Mouse (Mus musculus) left cerebral cortex, postnatal 10 days (tissue): ENCODE measurements around the gene Tbxas1. TPM values are rescaled to one million over a fixed set of nuclear protein-coding genes. Genes with fewer than 3 reads are reported as not detected.

Source experiments
- DNase-seq, 2 experiments: peaks; one replicate each; pipeline ENCODE4 v3.0.0; 2021 to 2022; ENCODE audit warnings: low spot score in 2 of 2, mixed read lengths in 1 of 2; ENCODE audit errors: extremely low spot score in 1 of 2
- intact Hi-C: fragments of 180-260 bp; cut with DNase I; formaldehyde crosslinking; loops from one replicate; pipeline ENCODE4 v1.15.1; 2025
- total RNA-seq, 2 experiments: library from RNA; stranded (reverse); gene quantifications; 2 replicates each; pipeline ENCODE4 v1.2.3; 2021

The Tbxas1 gene
- total RNA-seq, 2 experiments from 2014 or later: 2.1 to 2.9 TPM

DNA sequence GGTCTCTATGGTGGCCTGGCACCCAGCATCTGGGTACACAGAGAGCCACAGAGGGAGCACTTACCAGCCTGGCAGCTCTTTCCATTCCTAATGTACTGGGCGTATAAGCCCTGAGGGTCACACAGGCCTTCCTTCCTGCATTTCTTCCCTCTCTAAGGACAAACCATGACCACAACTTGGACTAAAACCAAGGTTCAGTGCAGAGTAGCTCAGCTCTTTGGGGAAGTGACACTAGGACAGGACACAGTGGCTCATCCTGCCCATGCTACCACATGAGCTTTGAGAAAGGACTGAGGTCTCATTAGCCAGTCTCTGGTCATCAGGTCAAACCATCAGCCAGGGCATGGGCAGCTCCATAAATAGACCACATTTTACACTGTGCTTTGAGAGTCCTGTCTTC lies 65.8 kb downstream of the Tbxas1 start:
- intact Hi-C loops: no loop called here
- DNase-seq: peak in 1 of 2 experiments; percentile 38

DNA sequence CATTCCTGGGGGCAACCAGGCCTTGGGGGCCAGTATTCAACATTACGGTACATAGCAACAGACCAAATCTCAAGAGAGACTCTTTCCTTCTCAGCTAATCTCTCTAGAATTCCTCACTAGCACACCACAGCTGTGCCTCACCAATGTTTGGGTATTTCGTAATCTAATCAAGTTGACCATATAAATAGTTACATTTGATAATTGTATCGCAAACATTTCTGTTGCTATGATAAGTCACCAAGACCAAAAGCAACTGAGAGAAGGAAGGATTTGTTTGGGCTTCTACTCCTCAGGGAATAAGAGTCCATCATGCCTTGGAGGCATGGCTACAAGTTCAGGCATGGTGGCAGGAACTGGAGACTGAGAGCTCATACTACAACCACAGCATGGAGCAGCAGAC lies 67.6 kb downstream of the Tbxas1 start:
- DNase-seq: no peak
- intact Hi-C loops: no loop called here

DNA sequence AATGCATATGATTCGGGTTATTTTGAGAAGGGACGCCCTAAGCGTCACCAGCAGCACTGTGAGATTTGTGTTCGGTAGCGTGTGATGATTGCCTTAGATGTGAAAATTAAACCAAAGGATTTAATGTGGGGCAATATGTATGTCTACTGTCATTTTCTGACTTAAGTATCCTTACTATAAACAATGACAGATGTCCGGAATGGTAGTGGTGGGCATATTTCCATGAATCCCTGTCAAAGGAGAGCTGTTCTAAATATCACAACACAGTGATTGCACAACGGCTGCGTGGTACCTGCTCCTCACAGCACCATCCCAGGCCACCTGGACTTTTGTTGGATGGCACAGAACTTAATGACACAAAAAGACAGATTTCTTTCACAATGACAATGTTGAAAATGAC lies 69.2 kb downstream of the Tbxas1 start:
- intact Hi-C loops: no loop called here
- DNase-seq: no peak

DNA sequence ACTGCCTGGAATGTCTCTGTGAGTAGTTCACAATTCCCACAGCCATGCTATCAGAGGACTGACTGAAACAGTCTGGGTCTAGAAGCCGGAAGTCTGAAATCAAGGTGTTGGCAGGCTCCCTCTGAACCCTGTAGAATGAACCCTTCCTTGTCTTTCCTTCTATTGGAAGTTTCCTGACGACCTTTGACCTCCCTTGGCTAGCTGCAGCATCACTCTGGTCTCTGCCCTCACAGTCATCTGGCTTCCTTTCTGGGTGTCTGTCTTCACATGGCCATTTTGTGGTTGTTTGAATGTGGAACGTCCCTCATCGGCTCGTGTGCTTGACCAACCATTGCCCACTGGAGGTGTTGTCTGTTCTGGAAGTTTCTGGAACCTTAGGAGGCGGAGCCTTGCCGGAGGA lies 69.6 kb downstream of the Tbxas1 start:
- intact Hi-C loops: no loop called here
- DNase-seq: no peak

DNA sequence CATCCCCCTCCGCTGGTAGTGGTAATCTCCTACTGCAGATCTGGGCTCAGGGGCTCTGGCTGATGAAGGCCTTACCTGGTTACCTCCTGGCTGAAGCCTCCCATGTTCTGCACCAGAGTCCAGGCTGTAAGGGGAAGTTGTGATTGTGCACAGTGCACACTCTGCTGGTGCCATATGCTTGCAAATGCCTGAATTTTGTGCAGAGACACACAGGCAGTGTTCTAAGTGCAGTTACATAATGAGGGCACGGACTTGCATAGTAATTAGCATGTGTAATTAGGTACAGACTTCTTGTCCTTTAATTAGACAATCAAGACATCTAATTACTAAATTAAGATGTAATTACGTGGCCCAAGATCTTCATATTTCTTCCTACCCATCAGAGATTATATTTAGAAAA lies 70.5 kb downstream of the Tbxas1 start:
- DNase-seq: no peak
- intact Hi-C loops: no loop called here

DNA sequence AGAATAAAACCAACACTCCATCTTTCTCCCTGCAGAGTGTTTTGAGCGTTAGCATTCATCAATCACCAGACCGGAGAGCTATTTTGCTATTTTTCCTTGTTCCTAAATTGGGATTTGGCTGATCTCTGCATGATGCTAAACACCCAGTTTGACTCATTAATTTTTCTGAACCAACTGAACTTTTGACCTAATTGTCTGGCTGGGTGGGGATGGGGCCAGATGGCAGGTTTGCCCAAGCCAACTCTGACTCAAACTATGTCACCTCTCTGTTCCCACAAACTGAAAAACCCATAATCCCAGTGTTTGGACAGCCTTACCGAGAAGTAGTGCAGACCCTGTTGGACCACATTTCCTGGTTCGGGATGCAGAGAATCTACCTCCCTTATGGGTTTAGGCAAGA lies 72.1 kb downstream of the Tbxas1 start:
- intact Hi-C loops: no loop called here
- no peak for DNase-seq

DNA sequence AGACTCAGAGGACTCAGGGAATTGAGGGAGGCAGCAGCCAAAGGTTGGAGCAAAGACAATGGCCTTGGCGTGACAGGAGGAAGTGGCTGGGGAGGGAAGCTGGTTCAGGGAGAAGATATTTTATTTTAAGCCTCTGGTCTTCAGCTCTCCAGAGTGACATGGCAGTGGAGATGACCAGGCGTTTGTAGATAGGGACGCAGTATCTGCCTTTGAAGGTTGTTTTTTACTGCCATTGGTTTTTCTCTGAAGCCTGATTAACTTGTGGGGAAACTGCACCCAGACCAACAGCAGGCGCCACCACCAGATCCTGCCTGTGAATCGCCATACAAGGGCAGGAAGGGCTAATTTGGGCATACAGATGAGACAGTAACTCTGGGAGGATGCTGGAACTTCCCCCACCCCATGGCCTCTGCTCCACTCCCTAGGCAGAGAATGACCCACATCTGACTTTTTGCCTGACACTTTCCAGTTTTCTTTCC lies 74.5 kb downstream of the Tbxas1 start:
- peak in 1 of 2 experiments; percentile 31 for DNase-seq
- intact Hi-C loops: no loop called here

DNA sequence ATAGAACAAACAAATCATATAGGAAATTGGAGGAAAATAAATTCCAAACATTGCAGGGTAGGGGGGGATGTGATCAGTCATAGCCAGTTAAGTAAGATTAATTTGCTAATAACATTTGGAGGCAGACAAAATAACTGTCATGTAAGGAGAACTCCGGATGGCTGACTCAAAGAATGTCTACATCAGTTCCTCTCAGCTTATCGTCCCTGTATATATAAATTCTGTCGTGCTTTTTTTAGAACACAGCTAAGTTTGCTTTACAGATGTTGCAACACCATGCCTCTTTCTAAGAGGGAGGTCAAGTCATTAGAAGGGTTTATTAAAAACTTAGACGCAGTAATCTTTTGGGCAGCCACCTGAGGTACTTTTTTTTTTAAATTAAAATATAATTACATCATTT lies 75.1 kb downstream of the Tbxas1 start:
- no peak for DNase-seq
- intact Hi-C loops: no loop called here

DNA sequence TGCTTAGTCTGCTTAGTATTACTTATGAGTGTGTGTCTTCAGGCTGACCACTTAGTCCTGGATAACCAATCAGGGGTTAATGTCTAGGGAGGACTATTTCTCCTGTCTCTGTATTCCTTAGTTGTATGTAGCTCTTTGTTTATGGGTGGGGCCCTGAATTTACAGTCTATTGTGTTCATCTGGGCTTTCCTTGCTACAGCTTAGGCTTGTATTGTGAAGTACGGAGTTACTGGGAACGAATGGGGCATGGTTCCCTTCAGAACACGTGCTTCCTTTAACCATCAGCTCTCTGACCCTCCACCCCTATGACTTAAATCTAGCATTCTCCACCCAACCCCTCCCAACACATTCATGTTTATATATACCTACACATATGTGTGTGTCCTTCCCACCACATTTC lies 75.6 kb downstream of the Tbxas1 start:
- intact Hi-C loops: no loop called here
- DNase-seq: no peak

DNA sequence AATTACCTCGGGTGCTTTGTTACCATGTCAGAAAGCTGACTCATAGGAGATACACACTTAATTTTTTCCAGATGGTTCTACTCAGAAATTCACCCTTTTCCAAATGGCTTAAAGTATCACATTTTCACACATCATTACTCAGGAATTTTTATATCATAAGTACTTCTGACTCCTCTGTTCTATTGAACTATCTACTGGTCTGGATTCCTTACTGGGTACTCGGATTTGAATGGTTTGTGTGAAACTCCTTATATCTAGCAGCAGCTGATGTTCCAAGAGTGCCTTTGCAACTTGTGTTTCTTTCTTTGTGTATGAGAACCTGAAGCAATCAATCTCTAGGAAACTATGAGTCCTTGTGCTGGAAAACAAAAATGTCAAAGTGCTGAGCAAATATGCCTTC lies 81.4 kb downstream of the Tbxas1 start:
- no peak for DNase-seq
- intact Hi-C loops: no loop called here

DNA sequence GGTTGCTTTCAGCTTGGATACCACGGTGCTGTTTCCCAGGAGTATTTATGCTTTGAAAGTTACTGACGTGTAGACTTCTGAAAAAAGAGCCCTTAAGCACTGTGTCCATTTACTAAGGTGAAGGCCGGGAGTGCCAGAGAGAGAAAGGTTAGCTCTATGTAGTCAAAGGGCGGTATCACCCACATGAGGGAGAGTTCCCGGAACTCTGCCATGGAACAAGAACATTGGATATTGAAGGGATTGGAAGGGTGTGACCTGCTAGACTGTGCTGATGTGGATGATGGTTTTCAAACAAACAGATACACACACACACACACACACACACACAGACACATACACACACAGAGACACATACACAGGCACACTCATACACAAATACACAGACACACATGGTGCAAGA lies 82.0 kb downstream of the Tbxas1 start:
- intact Hi-C loops: no loop called here
- DNase-seq: no peak

DNA sequence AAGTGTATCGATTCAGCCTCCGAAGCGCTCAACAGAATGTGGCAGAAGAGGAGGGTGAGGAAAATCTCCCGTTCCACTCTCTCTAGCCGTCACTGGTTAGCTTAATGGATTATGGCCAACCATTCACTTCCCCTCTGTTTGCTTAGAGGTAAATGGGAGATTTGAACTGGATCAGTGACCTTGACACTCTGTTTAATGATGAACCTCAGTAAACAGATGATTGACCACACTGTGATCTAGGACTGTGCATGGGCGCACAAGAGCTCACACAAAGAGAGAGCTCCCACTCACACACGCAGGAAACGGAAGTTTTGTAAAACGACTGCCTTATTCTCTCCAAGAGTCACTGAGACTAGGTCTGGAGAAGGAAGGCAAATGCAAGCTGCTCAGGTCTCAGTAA lies 84.3 kb downstream of the Tbxas1 start:
- DNase-seq: no peak
- intact Hi-C loops: no loop called here

DNA sequence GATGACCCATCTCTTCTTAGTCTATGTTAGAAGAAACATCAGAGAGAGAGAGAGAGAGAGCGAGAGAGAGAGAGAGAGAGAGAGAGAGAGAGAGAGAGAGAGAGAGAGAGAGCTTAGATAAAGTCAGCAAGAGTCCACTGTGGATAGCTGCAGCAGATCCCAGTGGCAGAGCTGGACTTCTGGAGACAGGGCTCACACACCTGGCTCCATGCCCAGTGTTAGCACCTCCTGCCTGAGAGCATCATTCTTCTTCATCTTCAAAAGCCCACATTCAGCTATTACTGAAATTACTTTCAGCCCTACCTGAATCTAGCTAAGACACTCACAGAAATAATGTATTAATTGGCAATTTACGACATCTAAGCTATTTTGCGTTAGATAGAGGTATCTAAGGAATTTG lies 85.2 kb downstream of the Tbxas1 start:
- DNase-seq: no peak
- intact Hi-C loops: no loop called here

DNA sequence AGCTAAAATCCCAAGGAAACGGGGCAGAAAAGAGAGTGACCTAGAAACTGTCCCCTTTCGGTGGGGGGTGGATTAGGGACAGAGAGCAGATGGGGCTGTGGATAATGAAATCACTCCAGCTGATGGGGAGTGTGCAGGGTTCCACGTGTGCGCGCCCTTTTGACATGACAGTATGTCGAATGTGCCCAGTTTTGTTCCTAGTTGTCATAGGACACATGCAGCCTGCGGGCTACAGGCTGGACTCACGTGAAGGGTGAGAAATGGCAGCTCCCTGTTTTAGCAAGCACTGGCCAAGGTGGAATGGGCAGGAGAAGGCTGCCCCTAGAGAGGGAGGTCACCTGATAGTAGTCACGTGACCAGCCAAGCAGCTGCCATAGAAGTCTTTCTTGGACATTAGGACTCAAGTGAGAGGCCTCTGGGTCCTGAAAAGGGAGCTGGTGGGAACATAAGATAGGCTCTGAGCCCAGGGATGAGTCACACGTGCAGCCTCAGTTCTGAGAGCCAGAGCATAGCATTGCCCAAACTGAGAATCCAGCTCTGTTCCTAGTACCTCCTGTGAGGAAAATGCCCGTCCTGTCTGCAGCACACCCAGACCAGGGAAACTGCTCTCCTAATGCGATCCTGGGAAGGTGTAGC lies 85.7 kb downstream of the Tbxas1 start:
- DNase-seq: no peak
- intact Hi-C loops: no loop called here

DNA sequence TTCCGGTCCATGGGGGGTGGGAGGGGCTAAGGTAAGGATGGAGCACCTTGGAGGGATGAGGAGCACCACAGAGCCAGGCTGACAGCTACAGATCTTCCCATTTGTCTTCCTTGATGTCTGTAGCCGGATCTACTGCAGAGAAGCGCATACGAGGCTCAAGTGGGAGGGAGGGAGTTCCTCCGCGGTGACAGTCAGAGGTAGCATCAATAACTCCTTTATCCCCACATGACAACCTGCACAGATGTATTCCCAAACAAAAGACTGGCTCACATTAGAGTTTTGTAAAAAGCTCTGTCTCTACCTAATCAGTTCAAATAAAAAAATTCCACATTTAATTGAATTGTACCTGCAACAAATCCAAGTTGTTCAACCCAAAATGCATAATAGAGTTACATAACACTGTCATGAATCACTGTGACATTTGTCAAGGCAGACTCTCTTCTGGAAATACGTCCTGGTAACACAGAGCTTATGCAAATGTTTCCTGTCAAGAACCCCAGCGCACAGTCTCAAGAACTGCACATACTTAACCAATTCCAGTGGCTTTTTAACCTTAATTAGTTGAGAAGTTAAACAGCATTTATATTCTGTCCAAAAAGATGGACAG lies 86.3 kb downstream of the Tbxas1 start:
- intact Hi-C loops: no loop called here
- no peak for DNase-seq

DNA sequence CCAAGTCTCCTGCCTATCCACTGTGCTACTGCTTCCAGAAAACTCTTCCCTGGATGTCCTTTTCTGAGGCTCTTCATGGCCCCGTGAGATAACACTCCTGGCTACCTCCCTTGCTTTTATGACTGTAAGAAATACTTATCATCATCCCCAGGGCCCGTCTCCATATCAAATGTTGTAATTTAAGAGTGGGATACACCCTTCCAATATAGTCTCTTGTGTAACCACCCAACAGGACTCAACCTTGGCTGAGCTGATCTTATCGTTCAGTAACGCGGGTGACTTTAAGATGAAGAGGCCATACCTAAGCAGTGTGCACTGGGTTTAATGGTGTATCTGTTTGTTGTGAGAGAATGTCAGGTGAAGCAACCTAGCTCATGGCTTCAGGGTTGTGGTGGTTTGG lies 91.6 kb downstream of the Tbxas1 start:
- DNase-seq: no peak
- intact Hi-C loops: no loop called here

DNA sequence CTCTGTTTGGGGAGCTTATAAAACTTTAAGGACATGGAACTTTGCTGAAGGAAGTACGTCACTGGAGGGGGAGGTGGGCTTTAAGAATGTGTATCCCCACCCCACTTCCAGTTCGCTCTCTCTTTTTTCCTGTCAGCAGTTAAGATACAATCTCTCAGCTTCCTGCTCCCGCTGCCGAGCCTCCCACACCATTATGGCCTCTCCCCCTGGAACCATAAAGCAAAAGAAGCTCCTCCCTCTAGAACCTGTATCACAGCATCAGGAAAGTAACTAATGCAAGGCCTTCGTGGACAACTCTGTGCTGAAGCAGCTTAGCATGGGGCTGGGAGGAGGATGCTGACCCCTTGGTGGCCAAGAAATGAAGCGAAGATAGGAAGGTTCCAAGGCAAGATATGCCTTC lies 92.1 kb downstream of the Tbxas1 start:
- DNase-seq: no peak
- intact Hi-C loops: no loop called here

DNA sequence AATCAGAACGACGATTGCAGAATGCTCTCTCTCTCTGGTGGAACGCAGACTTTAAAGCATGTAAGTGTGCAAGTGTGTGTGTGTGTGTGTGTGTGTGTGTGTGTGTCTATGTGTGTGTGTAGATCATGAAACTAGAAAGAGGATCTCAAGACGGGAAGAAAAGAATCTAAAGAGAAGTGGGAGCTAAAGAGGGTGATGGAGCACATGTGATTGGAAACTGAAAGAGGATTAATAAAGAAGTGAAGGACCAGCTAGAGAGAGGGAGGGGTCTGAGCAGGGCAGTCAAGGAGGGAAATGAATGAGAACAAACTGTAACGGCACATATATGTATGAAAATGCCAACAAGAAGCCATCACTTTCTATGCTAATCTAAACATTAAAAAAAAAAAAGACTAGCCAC lies 92.8 kb downstream of the Tbxas1 start:
- intact Hi-C loops: no loop called here
- no peak for DNase-seq

DNA sequence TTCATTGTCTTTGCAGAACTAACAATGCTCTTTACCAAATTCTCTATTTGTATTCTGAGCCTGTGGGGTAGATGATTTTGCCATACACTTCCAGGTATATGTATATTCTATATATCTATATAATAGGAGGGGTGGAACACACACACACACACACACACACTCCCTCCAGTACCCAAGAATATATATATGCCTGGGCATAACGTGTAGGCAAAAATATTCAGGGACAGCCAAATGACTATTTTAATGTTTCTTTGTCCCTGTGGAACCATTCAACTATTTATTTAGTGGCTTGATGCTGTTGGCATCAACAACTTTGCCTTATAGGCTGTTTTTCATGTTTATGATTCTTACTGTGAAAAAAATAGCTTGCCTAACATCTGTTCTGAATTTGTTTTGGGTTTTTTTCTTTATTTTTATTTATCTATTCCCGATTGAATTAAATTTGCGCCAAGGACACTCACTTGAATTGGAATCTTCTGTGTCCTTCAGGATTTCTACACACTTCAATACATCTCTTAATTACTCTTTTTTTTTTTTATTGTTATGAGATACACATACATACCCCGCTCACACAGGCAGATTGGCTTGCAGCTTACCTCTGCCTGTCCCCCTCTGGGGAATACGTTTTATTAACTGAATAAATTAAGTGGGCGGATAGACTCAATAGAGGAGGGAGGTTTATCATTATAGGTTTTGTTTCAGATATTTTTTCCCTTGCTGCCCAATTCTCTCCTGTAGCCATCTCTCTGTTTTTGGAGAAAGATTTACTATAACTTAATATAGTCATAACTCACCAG lies 94.9 kb downstream of the Tbxas1 start:
- intact Hi-C loops: no loop called here
- no peak for DNase-seq

DNA sequence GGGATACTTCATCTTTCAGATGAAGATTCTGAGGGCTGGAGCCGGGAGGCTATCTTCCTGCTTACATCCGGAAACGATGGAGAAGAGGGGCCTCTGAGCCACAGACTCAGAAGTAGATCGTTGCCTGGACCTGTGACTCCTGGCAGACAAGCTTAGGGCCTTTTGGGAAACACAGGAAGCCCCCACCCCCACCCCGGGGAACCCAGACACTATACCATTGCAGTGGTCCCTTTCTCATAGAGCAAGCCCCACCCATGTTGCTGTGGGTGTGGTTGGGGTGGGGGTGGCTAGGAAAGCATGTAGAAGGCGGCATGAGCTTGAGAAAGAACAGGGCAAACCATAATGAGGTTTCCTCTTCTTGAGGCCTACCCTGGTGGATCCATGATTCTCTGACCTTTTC lies 95.6 kb downstream of the Tbxas1 start:
- DNase-seq: no peak
- intact Hi-C loops: no loop called here
